Mouse (Mus musculus) liver, adult (tissue): ENCODE data around the gene Draxin.
A peak's percentile ranks its signal among the peaks of the same experiment; 100 is the strongest.

ENCODE experiments used
- GATA4 ChIP-seq: IDR thresholded peaks from 2 replicates; pipeline ENCODE4 v1.6.1; 2014; ENCODE audit warnings: mild to moderate bottlenecking, low read length; ENCODE audit not compliant: insufficient replicate concordance

Draxin gene

GRCm38 (mm10) chr4:148130561-148131413 lies at the start of gene Draxin:
Gene Draxin, minus strand, starts transcription at chr4:148130698.
- no peak for TF ChIP-seq GATA4

- no peak for TF ChIP-seq GATA4
These were observed 47.2 kb upstream of the Draxin start for GRCm38 (mm10) chr4:148177716-148178115.

GRCm38 (mm10) chr4:148174495-148174862 lies 44.0 kb upstream of the Draxin start:
- TF ChIP-seq GATA4 = no peak

GRCm38 (mm10) chr4:148173811-148174494 lies 43.5 kb upstream of the Draxin start:
- no peak for TF ChIP-seq GATA4

- TF ChIP-seq GATA4 = no peak
These were observed 40.8 kb upstream of the Draxin start for GRCm38 (mm10) chr4:148171261-148171660.

- TF ChIP-seq GATA4 = no peak
These were observed 40.3 kb upstream of the Draxin start for GRCm38 (mm10) chr4:148170842-148171241.

GRCm38 (mm10) chr4:148169586-148169985 lies 39.1 kb upstream of the Draxin start:
- TF ChIP-seq GATA4 = peak; percentile 77; the same call in 1 of the 2 replicates

GRCm38 (mm10) chr4:148168287-148168686 lies 37.8 kb upstream of the Draxin start:
- TF ChIP-seq GATA4 = no peak

- no peak for TF ChIP-seq GATA4
These were observed 36.5 kb upstream of the Draxin start for GRCm38 (mm10) chr4:148166986-148167385.

GRCm38 (mm10) chr4:148166431-148166830 lies 35.9 kb upstream of the Draxin start:
- TF ChIP-seq GATA4 = no peak

GRCm38 (mm10) chr4:148165551-148165950 lies 35.1 kb upstream of the Draxin start:
- TF ChIP-seq GATA4 = no peak

GRCm38 (mm10) chr4:148164461-148164860 lies 34.0 kb upstream of the Draxin start:
- no peak for TF ChIP-seq GATA4

- no peak for TF ChIP-seq GATA4
These were observed 33.5 kb upstream of the Draxin start for GRCm38 (mm10) chr4:148164002-148164439.

- TF ChIP-seq GATA4 = no peak
These were observed 30.2 kb upstream of the Draxin start, which contains the start of the genes Fbxo44 and Fbxo2 for GRCm38 (mm10) chr4:148160436-148161390. Gene Fbxo44, minus strand, starts transcription at chr4:148160482. Gene Fbxo2, plus strand, starts transcription at chr4:148160621.
